Mouse (Mus musculus) embryonic facial prominence, embryonic 11.5 days (tissue): ENCODE data around the gene Atp10a. TPM values are rescaled to one million over a fixed set of nuclear protein-coding genes. Genes with fewer than 3 reads are reported as not detected.
"Not testable (repeated sequence)": the region's sequence is repeated elsewhere in the genome, so short reads cannot be mapped to it uniquely, and the experiment has no call there.

ENCODE experiments used
- ATAC-seq: fragments of 200-750 bp; cut with Nextera tagmentation; replicated peaks from 2 replicates; pipeline ENCODE4 v1.8.0; 2017; ENCODE audit warnings: low read depth; ENCODE audit not compliant: insufficient number of reproducible peaks, low FRiP score, low TSS enrichment
- DNase-seq: peaks from one replicate; pipeline ENCODE4 v3.0.0-alpha.2; 2015; ENCODE audit warnings: low spot score
- H3K27ac ChIP-seq: fragments of 300-500 bp; sonication (generic); replicated peaks from 2 replicates; pipeline ENCODE4 v1.5.1; 2014; ENCODE audit warnings: mild to moderate bottlenecking, low read depth, low read length, control low read depth
- H3K27me3 ChIP-seq: fragments of 300-500 bp; sonication (generic); 2 replicates; pipeline ENCODE4 v1.6.1; 2014; ENCODE audit warnings: mild to moderate bottlenecking, low read length, moderate library complexity, mixed read lengths; ENCODE audit not compliant: control insufficient read depth, insufficient read depth
- H3K36me3 ChIP-seq: fragments of 300-500 bp; sonication (generic); replicated peaks from 2 replicates; pipeline ENCODE4 v1.6.1; 2014; ENCODE audit warnings: low read depth, mild to moderate bottlenecking, low read length, moderate library complexity, mixed read lengths; ENCODE audit not compliant: control insufficient read depth, insufficient read depth
- H3K4me1 ChIP-seq: fragments of 300-500 bp; sonication (generic); 2 replicates; pipeline ENCODE4 v1.6.1; 2014; ENCODE audit warnings: low read length, mixed read lengths; ENCODE audit not compliant: control insufficient read depth, insufficient read depth
- H3K4me2 ChIP-seq: fragments of 300-500 bp; sonication (generic); 2 replicates; pipeline ENCODE4 v1.6.1; 2014; ENCODE audit warnings: low read depth, mild to moderate bottlenecking, control low read depth, low read length, moderate library complexity
- H3K4me3 ChIP-seq: fragments of 300-500 bp; sonication (generic); 2 replicates; pipeline ENCODE4 v1.5.1; 2014; ENCODE audit warnings: low read depth, low read length, control low read depth
- H3K9ac ChIP-seq: fragments of 300-500 bp; sonication (generic); replicated peaks from 2 replicates; pipeline ENCODE4 v1.6.1; 2014; ENCODE audit warnings: mild to moderate bottlenecking, control low read depth, low read length
- H3K9me3 ChIP-seq: fragments of 300-500 bp; sonication (generic); replicated peaks from 2 replicates; pipeline ENCODE4 v1.6.1; 2016; ENCODE audit warnings: mild to moderate bottlenecking, low read length, inconsistent platforms, mixed read lengths; ENCODE audit not compliant: control insufficient read depth
- WGBS: fragments of 180-500 bp; shearing (Covaris S2); extraction: QIAGEN DNeasy Blood & Tissue Kit; methylation state at CpG from one replicate; pipeline ENCODE4 v1.1.7; 2014; 5-methylcytosine and 5-hydroxymethylcytosine counted together
- polyA plus RNA-seq: library from polyadenylated mRNA; unstranded; fragments of >200 nt; fragmentation: Nextera tagmentation; extraction: Ambion mirVana; gene quantifications from 2 replicates; pipeline ENCODE4 v1.2.1, GENCODE M21; 2014

Atp10a gene
- polyA plus RNA-seq, 1 experiment from 2014 or later, result 1.9 TPM

DNA sequence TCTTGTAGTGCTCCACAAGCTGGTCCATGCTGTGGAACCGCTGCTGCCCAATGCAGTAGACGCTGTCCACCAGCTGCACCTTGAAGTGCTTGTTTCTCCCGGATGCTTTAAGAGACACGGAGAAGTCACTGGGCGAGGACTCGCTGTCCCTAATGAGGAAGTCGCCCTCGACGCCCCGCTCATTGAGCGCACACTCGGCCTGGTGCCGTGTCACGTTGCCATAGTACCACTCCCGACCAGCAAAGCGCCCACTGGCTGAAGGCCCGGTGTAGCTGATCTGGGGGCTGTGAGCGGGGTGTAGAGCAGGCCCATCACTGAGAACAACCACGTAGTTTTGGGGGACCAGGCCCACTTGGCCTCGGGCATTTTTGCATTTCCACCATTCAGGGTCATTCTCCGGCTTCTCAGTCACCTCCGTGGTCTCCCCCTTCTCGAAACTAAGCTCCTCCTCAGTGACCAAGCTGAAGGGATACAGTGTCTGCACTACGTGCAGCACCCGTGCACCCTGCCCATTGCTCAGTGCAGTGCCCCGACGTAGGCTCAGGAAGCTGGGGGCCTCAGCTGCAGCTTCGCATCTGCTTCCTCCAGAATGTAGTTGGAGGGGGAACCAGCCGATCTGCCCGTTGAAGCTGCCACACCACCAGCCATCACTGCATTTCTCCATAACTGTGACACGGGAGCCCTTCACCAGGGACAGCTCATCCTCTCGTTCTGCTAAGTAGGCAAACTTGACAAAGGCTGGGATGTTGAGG, 181.1 kb downstream of the Atp10a start:
- not testable (repeated sequence) for H3K4me3 ChIP-seq, H3K9me3 ChIP-seq, H3K36me3 ChIP-seq, DNase-seq, H3K27ac ChIP-seq, H3K4me1 ChIP-seq, H3K9ac ChIP-seq, H3K4me2 ChIP-seq, ATAC-seq, H3K27me3 ChIP-seq
- 92% methylated on average over 32 of the region's 32 CpGs for WGBS

DNA sequence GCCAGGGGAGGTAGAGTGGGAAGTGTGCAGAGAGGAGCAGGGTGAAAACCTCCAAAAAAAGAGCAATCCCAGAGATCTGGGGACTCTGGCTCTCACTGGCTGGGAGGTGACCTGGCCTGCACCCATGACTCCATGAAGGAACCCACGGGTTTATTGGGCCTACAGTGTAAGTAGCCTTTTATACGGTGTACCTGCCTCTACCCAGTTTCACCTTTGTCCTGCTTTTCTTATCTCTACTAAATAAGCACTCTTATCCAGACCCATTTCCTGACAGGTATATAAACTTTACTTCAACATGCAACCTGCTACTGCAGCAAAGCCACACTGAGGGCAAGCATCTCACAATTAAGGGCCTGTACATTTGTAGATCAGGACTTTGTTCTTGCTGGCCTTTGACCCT, 184.4 kb downstream of the Atp10a start:
- H3K9ac ChIP-seq, result no peak overlapping the region
- H3K4me1 ChIP-seq, result no peaks in the 10 kb centered on the region
- H3K4me3 ChIP-seq, result no peak overlapping the region
- H3K36me3 ChIP-seq, result no peaks in the 10 kb centered on the region
- H3K9me3 ChIP-seq, result no peaks in the 10 kb centered on the region
- DNase-seq, result no peak
- no peak overlapping the region for H3K4me2 ChIP-seq
- no peak for ATAC-seq
- H3K27me3 ChIP-seq, result no peaks in the 10 kb centered on the region
- H3K27ac ChIP-seq, result no peak overlapping the region
- 74% methylated on average over 2 of the region's 2 CpGs for WGBS

DNA sequence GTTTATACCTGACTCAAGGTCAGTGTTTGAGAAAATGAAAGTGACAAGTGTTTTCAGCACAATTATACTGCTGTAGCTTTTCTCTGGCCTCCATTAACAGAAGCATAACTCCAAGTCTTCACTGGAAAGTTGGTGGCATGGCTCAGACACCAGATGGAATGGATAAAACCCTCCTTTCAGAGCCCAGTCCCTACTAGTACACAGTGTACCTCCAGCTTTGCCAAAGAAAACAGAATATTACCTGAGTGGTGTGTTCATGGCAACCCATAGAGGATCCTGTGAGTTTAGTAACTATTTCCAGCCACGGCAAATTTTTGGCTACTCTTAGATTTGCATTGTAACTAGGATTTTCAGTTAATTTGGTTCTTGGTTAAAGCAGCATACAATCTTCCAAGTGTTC, 185.1 kb downstream of the Atp10a start:
- 82% methylated on average over 1 of the region's 1 CpGs for WGBS
- Histone ChIP-seq H3K27me3 (no peaks in the 10 kb centered on the region), H3K9me3 (no peaks in the 10 kb centered on the region), H3K27ac (no peak overlapping the region), H3K9ac (no peak overlapping the region), H3K4me2 (no peak overlapping the region), H3K4me3 (no peak overlapping the region), H3K36me3 (no peaks in the 10 kb centered on the region), H3K4me1 (no peaks in the 10 kb centered on the region)
- DNase-seq, result no peak
- no peak for ATAC-seq

DNA sequence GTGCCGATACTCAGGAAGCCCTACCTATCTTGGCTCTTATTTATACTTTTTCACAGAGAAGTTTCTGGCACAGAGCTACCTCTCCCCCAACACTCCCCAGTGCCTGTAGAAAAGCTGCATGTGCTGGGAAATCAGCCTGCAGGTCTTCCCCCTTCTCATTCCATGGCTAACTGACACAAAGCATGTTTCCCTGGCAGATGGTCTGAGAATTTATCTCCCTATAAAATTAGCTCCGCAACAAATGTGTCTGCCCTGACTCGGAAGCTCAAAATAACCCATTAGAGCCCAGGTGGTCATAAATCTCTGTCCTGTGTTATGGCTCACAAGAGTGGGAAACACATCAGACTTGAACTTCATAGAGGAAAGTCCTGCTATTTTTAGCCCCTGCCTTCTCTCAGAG, 186.9 kb downstream of the Atp10a start:
- ATAC-seq (no peak), DNase-seq (no peak)
- H3K4me2 ChIP-seq, result no peak overlapping the region
- H3K27me3 ChIP-seq, result no peaks in the 10 kb centered on the region
- H3K4me1 ChIP-seq, result no peaks in the 10 kb centered on the region
- H3K36me3 ChIP-seq, result no peaks in the 10 kb centered on the region
- no peak overlapping the region for H3K4me3 ChIP-seq
- WGBS, result 62% methylated on average over 3 of the region's 3 CpGs
- H3K9me3 ChIP-seq, result no peaks in the 10 kb centered on the region
- H3K27ac ChIP-seq, result no peak overlapping the region
- no peak overlapping the region for H3K9ac ChIP-seq

DNA sequence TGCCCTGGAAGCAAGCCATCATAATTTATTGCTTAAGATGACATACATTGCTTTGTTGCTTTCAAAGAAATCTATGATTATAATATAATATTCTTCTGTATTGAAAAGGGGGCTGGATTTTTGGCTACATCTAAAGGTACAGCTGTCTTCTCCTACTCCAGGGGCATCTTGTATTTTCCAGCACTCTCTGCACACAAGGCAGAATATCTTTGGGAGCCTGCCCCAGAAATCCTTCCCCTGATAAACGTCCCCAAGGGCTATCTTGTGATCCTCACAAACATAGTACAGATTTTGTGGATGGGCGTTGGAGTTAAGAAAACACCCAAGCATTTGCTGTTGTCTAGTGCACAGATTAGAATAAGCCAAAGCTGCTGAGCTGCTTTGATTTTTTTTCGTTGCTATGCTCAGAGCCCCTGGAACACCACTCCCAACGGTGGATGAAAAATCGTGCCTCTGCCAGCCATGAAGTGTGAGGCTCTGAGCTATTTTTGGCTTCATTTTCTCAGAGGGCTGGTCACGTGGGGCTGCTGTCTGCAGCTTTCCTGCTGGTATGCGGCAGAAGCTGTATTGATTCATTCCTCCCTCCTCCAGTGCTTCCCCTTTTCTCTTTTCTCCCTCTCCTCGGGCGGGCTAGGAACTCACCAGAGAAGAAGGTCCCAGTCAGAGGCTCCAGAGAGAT, 187.9 kb downstream of the Atp10a start:
- no peaks in the 10 kb centered on the region for H3K4me1 ChIP-seq
- no peak overlapping the region for H3K4me3 ChIP-seq
- peak overlapping the region; percentile 3; the same call in 1 of the 2 replicates for H3K4me2 ChIP-seq
- no peaks in the 10 kb centered on the region for H3K36me3 ChIP-seq
- DNase-seq (peak; percentile 84), ATAC-seq (peak; percentile 92)
- H3K9ac ChIP-seq, result no peak overlapping the region
- H3K9me3 ChIP-seq, result no peaks in the 10 kb centered on the region
- 2% methylated on average over 9 of the region's 9 CpGs for WGBS
- no peak overlapping the region; the same call in 1 of the 2 replicates for H3K27ac ChIP-seq
- H3K27me3 ChIP-seq, result no peaks in the 10 kb centered on the region

DNA sequence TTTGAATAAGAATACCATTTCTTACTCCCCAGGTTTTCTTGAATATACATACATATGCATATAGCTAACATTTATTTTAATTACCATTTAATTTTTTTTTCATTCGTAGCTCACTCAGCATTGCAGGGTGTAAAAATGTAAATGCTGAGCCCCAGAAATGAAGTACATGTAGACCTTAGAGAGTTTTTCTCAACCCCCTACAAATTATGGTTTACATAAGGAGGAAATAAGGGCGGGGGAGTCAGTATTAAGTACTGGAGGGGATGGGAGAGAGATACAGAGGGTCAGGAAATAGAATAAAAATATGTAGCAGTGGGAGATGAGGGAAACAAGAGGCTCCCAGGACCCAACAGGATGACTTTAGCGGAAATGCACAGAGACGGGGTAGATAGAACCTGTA, 188.5 kb downstream of the Atp10a start:
- DNase-seq (no peak), ATAC-seq (no peak)
- Histone ChIP-seq H3K27ac (no peak overlapping the region), H3K27me3 (no peaks in the 10 kb centered on the region), H3K4me2 (0 out of 2 replicates have a peak overlapping the region, but pooled peaks have one; percentile 3), H3K9me3 (no peaks in the 10 kb centered on the region), H3K4me3 (no peak overlapping the region), H3K9ac (no peak overlapping the region), H3K36me3 (no peaks in the 10 kb centered on the region), H3K4me1 (no peaks in the 10 kb centered on the region)
- WGBS, result 24% methylated on average over 4 of the region's 4 CpGs

DNA sequence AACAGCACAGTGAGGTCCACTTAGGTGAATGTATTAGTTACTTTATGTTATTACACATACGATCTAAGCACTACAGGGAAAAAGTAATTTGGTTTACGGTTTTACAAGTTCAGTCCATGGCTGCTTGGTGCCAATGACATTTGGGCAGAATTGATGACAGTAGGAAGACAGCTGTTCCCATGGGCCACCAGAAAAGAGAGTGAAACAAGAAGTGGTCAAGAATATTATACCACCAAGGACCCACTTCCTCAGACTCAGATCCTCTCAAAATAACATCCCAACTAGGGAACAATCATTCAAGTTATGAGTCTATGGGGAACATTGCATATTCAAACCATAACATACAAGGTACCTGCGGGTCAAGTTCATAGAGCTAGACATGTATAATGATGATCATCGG, 203.0 kb downstream of the Atp10a start:
- Histone ChIP-seq H3K4me1 (no peaks in the 10 kb centered on the region), H3K4me3 (no peak overlapping the region), H3K9ac (no peak overlapping the region), H3K4me2 (no peak overlapping the region), H3K9me3 (no peaks in the 10 kb centered on the region), H3K36me3 (no peaks in the 10 kb centered on the region), H3K27me3 (no peaks in the 10 kb centered on the region), H3K27ac (no peak overlapping the region)
- DNase-seq, result no peak
- 89% methylated on average over 4 of the region's 4 CpGs for WGBS
- ATAC-seq, result no peak

DNA sequence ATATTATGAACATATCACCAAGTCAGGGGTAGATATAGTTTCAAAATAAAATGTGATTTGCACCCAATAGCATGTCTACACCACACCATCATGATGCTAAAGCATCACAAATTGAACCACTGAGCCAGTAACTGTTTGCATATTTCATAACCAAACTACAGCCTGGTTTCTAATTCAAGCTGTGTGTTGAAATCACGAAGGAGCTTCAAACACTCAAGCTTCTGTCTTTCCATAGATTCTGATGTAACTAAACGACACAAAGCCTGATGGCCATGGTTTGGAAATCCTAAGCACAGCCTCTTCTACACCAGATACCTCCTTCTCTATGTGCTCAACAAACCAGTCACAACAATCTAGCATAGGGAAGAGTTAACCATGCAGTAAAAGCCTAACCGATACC, 207.2 kb downstream of the Atp10a start:
- WGBS, result 90% methylated on average over 3 of the region's 3 CpGs
- no peaks in the 10 kb centered on the region for H3K36me3 ChIP-seq
- H3K9ac ChIP-seq, result no peak overlapping the region
- no peak overlapping the region for H3K4me2 ChIP-seq
- no peaks in the 10 kb centered on the region for H3K9me3 ChIP-seq
- no peak for ATAC-seq
- H3K27ac ChIP-seq, result no peak overlapping the region
- H3K27me3 ChIP-seq, result no peaks in the 10 kb centered on the region
- H3K4me3 ChIP-seq, result no peak overlapping the region
- no peak for DNase-seq
- no peaks in the 10 kb centered on the region for H3K4me1 ChIP-seq
